Mouse (Mus musculus) cerebellum, postnatal 36 days (tissue): ENCODE results near the gene Ckmt1.
"Not testable (repeated sequence)": the region's sequence is repeated elsewhere in the genome, so short reads cannot be mapped to it uniquely, and the experiment has no call there.

Experiments
- DNase-seq, 2 experiments: peaks; one replicate each; pipeline ENCODE4 v3.0.0; 2021 to 2022; ENCODE audit warnings: mixed read lengths in 2 of 2

The Ckmt1 gene

DNA sequence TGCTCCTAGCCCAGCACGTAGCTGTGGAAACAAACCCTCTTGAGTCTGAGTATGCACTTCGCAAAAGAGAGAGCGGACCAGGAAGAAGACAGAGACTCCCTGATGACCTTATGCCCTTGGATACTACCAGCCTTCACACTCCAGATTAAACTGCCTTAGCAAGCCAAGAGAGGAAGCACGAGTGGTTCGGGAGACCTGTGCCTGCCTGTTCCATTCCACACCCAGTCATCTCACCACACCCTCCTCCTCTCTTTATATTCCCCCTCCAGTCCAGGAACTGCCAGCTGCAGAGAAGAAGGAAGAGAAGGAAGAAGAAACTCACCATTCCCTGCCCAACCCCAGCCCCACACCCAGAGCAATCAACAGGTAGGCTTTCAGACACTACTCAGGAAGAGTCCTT, at the start of gene Ckmt1:
Ckmt1 (plus strand) TSS at position 221 of the 400 bp plus-strand sequence.
- no peak for DNase-seq

DNA sequence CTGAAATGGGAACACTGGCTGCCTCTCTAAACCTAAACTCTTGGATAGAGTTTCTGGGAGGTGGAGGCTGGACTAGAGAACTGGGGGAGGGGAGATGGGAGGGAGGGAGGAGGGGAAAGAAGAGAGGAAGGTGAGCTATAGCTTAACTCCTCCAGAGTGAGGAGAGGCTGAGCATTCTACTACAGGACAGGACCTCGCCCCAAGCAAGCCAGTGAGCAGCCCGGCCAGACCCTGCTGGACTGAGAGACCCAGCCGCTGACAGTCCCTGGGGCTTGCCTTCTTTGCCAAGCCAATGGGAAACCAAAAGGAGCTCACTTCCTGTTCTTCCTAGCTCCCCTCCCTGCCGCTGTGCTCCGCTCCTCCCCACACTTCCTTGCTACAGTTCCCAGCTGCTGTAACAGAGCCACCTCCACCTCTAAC, 48.5 kb upstream of the Ckmt1 start:
- no peak for DNase-seq

DNA sequence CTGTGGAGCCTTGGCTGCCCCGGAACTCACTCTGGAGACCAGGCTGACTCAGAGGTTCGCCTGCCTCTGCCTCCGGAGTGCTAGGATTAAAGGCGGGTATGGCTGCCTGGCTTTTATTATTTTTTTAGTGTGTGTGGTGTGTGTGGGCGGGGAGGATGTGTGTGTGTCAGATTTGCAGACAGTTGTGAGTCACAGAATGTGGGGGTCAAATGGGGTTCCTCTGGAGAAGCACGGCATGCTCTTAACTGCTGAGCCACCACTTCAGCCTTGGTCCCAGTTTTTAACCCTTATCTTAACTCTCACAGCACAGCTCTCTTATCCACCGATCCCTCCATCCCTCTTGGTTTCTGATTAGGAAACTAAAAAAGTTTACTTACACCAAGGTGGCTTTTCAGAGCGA, 41.2 kb upstream of the Ckmt1 start:
- DNase-seq = no peak

DNA sequence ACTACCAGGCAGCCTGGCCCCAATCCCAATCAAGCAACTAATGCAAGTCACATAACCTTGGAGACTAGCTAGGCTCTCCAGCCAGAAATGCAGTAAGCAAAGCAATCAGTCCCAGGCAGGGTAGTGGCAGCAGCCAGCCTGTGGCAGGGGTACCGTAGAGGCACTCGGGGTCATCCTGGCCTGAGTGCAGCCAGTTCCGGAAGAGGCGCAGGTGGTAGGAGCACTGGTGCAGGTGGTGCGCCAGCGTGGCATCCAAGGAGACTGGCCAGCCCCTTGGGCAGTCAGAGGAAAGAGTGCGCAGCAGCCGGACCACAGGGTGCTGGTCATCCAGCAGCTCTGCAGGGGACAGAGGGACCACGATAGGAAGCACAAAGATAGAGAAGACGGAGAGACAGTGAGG, 34.5 kb upstream of the Ckmt1 start:
- DNase-seq = peak; percentile 80 to 82

DNA sequence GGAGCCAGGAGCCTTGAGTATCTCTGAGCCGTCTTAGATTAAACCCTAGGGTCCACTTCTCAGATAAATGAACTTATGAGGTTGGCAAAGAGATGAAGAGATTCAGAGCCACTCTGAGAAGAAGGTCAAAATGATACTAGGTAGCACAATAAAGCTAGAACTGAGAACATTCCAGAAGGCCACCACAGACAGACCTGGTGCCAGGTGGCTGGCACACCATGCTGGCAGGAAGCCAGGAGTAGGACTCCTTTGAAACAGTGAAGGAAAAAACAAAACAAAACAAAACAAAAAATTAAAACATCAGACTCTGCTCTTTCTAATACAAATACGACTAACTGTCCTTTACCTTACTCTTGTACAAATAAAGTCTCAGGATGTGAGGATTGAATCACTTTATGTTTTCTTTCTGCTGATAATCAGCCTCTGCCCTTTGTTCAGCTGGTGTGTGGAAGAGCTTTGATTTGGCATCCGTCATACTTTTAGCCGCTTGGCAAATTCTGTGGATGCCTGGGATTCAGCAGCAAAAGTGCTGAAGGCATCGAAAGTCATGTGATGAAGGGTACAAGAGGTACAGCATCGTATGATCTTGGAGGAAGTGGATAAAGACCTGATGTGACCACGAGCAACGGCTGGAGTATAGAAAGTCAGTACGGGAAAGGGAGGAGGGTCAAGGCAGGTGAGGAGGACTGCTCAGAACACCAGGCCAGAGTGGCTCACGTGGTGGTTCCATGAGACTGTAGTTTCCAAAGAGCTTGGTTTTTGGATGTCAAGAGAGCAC, 33.6 kb upstream of the Ckmt1 start:
- peak; percentile 87 for DNase-seq

DNA sequence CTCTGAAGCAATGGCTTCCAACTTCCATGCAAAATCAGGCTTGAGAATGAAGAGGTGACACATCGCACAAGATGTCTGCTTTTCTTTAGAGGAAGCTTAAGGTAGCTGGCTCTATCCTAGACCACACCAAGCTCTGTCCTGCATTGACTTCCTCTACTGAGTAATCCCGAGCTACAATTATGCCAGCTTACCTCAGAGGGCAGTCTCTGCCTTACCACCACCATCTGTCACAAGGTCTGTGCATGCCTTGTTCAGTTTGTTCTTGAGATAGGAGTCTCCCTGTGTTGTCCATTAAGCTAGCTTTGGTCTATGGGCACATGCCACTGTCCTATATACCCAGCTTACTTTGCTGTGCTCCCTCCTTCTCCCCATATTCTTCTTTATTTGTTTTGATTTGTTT, 28.0 kb upstream of the Ckmt1 start:
- peak; percentile 62 to 71 for DNase-seq

DNA sequence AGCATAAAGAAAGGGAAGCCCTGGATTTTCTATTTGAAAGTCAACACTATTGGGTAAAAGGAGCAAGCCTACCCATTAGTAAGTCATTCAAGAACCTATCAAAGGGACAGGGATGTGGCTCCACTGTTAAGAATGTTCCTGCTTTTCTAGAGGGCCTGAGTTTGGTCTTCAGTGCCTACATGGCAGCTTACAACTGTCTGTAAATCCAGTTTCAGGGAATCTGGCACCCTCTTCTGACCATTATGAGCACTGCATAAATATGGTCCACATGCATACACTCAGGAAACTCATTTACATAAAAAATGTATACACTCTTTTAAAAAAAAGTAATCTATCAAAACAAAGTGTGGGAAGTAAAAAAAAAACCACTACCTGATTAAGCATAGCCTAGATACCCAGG, 18.5 kb upstream of the Ckmt1 start:
- DNase-seq = no peak

DNA sequence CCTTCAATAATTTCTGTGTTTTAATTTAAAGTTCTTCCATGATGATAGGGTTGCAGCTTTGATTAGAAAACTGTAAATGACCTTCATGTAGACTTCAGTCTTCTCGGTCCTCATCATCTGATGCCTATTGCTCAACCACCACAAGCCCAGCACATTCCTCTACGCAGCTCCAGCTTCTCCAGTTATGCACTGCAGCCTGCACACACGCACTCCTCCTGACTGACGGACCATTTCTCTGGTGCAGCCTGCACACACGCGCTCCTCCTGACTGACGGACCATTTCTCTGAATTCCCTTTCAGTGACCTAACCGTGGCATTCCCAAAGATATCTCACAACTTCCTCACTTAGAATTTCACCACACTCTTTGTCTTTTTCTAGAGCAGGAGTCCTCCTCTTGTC, 4.4 kb upstream of the Ckmt1 start:
- no peak for DNase-seq

DNA sequence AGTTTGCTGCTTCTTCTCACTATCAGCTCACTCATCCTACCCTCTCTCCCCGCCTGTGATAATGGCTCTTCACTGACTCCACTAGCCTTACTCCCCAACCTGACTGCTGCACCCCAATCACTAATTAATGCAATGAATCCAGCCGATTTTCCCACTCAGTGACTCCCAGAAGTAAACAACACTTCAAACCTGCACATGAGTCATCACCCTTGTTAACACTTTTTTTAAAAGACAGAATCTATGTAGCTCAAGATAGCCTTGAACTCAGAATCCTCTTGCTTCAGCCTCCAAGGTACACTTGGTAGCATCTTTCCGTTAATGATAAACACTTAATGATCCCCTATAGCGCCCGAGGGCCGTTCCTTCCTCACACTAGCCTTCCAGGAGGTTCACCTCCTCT, 3.1 kb upstream of the Ckmt1 start:
- no peak for DNase-seq

DNA sequence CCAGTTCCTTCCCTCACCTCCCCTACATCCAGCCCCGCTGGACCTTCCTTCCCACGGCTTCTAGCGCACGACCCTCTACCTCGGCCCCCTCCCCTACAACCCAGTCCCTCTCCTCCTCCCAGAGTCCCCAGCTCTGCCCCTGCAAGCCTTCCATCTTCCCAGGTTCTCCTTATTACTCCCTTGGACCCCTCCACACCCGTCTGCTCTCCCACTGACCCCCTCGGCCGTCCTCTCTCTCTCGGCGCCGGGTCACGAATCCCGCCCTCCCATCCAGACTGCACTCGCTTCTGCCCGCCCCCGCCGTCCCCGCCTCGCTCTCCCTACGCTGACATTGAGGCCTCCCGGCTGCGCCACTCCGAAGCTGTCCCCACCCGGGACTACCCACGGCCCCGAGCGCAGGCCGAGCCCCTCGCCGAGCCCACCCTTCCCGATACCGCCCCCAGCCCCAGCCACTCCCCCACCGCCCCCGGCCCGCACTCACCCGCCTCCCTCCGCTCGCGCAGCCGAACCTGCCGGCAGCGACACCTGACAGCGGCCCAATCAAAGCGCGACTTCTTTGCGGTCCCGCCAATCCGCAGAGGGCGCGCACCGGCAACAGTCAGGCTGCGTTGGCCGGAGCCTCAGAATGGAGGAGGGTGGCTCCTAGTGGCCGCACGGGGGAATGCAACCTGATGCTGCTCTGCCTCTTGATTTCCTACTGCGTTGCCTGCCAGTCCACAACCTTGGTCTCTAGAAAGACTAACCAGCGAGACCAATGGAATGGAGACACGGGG, 2.5 kb upstream of the Ckmt1 start, which contains the start of gene Ppip5k1:
Ppip5k1 (minus strand) TSS at position 577 of the 773 bp plus-strand sequence.
- peak; percentile 99 for DNase-seq

DNA sequence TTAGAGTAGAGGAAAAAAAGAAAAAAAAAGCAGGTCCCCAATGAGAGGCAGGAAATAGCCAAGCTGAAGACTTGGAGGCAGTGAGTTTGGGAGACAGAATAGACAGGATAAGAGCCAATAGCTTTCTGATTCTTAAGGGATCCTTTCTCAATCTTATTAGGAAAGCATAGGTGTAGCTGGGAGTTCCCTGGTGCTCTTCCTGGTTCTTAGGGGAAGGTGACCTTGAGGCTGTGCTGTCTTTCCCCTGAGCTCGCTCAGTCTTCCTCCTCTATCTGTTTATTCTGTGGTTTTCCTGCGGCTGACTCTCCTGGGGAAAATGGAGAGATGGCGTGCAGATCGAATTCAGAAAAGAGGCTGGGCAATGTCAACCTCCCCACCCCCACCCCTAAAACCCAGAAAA, 447 bp downstream of the Ckmt1 start:
- no peak for DNase-seq

DNA sequence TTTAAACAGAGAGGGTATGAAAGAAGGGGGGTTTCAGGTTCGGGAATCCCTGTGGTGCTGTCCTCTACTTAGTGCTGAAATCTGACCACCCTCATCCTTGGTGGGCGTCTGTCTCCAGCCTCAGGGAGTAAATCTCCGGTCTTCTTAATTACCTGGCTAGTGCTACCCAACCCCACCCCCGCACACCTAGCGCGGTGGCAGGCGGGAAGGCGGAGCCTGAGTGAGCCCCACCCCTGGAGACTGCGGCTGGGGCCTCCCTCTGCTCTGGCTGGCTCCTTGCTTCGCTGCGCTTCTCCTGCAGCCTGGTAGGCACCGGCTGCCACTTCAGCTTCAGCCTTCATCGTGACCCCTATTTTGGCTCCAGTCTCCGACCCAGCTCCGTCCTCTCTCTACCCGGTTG, 867 bp downstream of the Ckmt1 start:
- DNase-seq = peak; percentile 92 to 94

DNA sequence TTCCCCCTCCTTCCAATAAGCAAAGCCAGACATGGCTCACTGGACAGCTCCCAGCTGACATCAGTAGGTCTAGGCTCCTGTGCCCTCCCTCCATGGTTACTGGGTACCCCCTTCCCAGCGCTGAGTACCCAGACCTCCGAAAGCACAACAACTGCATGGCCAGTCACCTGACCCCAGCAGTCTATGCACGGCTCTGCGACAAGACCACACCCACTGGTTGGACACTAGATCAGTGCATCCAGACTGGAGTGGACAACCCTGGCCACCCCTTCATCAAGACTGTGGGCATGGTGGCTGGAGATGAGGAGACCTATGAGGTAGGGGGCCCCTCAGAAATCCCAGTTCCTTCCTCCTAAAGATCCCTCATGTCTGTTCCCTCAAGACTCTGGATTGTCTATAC, 1.9 kb downstream of the Ckmt1 start:
- DNase-seq = peak in 1 of 2 experiments; percentile 20

DNA sequence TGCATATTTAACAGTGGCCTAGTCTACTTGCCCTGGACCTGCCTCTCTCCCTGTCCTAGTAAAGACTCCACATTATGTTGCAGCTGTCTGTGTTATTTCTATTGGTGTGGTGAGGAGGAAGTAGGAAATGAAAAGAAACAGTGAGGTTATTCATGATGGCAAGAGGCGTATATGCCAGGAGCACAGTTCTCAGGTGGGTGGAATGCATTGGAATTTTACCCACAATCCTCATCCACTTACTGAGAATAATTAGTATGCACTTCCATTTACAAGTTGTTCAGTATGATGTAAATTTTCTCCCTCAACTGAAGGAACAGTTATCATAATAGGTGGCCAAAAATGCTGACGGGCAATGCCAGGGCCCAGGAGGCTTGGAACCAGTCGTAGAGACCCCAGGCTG, 6.1 kb downstream of the Ckmt1 start:
- DNase-seq = no peak

DNA sequence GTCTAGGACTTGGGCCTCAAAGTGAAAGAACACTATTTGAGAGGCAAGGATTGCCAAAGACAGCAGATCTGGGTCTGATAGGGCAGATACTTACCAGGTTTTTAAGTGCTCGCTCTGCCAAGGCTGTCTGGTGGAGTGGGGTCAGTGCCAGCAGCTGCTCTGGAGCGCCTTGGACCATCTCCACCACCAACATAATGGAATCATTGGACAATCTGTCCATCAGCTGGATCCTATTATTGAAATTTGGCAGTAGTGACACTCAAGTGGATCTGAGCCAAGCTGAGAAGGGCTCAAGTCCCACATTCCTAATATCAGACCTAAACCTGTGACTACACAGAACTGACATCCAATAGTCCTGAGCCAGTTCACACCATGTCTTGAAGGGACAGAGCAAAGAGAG, 11.3 kb downstream of the Ckmt1 start:
- DNase-seq = peak in 1 of 2 experiments; percentile 42

DNA sequence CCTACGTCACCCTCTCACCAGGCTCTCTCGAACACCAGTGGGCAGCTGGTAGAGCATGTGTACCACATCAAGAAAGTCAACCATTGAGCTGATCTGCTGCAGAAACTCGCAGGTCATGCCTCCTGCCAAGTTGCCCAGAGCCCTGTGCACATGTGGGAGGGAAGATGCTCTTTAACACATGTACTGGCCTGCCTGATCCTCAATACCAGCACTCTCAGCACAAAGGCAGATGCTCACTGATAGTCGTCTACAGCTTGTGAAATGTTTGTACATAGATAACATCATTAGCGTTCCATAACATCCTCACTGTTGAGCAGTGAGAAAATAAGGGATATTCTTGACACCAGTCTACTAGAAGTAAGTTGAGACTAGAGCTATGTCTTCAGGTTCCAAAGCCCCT, 13.4 kb downstream of the Ckmt1 start:
- no peak for DNase-seq

DNA sequence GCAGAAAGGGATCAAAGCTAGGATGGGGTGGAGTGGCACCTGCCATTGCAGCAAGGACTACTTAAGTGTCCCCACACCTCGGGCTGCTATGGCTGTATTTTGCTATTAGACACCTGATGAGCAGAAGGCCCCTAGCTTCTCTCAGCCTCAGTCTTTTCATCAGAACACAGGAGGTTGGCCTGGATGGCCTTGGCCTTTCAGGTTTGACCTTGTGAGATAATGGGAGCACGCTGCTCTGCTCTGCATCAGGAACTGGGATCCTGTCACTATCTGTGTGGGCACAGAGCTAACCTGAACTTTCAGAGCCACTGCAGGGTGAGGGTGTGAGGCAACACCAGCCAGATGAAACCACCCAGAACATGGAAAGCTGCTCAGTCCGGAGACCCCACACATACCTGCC, 14.8 kb downstream of the Ckmt1 start:
- DNase-seq = no peak

DNA sequence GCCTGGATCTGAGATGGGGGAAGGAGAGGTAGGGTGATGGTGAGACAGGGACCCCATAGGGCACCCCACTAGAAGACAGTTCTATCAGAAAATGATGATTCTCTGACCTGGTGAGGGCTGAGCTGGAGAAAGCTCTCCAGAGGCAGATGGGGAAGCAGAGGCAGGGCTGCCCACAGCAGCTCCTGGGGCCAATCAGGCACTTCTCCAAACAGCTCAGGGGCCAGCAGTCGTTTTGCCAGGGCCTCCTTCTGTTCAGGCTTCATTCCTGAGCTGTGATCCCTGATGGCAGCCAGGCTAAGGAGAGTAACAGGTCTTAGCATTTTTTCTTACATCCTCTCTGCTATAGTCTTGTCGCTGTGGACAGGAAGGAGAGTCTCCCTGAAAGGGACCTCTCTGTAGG, 17.3 kb downstream of the Ckmt1 start:
- DNase-seq = no peak

DNA sequence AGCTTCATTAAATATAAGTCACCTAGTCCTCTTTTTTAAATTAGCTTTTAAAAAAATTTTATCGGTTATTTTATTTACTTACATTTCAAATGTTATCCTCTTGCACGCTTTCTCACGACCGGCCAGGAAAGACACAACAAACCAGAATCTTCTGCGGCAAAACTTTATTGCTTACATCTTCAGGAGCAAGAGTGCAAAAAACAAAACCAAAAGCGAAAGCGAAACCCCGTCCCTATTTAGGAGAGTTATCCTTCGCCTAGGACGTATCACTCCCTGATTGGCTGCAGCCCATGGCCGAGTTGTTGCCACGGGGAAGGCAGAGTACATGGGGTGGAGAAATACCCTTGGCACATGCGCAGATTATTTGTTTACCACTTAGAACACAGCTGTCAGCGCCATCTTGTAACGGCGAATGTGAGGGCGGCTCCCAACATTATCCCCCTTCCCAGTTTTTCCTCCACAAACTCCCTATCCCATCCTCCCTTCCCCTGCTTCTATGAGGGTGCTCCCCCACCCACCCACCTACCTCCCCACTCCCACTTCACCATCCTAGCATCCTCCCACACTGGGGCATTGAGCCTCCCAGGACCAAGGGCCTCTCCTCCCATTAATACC, 29.6 kb downstream of the Ckmt1 start, which contains the start of gene Strc:
Strc (minus strand) TSS at position 208 of the 615 bp plus-strand sequence.
- not testable (repeated sequence) for DNase-seq

DNA sequence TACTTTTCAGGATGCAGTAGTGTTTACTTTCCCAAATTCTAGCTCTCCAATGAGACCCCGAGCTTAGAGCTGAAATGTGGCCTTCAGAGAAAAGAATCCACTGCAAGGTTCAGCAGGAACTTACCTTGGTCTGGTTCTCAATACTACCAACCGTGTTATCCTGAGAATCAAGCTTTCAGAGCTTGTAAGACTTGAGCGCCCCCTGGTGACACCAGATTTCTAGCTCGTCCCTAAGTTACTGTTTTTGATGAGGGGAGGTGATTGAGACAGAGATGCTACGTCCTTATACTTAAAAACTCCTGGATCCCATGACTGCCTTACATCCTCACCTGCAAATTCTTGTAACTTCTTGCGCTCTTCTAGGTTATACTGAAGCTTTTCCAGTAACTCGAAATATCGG, 39.1 kb downstream of the Ckmt1 start:
- peak; percentile 91 to 93 for DNase-seq

DNA sequence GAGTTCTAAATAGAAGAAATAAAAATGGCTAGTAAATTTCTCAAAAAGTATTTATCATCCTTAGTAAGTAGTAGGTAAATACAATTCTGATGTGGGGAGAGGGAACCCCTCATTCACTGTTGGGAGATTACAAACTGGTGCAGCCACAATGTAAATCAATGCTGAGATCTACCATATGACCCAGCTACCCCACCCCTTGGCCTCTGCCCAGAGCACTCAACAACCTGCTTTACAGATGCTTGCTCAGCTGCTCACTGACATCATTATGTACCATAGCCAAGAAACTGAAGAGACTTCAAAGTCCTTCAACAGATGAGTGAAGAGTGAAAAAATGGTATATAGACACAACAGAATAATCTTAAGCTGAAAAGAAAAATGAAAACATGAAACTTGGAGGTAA, 45.8 kb downstream of the Ckmt1 start:
- DNase-seq = no peak

DNA sequence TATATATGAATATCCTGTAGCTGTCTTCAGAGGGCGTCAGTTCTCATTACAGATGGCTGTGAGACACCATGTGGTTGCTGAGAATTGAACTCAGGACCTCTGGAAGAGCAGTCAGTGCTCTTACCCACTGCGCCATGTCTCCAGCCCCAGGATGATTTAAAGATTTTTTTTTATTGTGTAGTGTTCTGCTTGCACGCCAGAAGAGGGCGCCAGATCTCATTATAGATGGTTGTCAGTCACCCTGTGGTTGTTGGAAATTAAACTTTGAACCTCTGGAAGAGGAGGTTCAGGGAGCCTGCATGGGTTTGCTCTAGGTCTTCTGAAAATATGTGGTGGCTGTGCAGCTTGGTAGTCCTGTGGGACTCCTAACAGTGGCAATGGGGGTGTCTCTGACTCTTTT, 50.6 kb downstream of the Ckmt1 start:
- peak; percentile 20 to 30 for DNase-seq

DNA sequence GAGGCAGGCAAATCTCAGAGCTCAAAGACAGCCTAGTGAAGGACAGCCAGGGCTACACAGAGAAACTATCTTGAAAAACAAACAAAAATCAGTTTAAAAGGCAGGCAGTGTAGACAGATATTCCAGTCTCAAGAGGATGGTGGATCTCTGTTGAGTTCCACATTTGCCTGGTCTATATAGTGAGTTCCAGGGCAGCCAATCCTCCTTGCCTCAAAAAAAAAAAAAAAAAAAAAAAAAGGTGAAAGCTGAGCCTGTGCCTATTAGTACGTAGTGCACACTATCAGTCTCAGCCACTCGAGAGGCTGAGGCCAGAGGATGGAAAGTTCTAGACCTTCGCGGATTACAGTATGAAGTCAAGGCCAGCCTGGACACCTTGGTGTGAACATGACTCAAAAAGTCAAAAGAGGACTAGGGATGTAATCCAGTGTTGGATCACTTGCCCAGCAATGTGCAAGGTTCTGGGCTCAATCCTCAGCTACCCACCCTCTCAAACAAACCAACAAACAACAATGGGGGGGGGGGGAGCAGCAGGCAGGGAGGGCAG, 55.4 kb downstream of the Ckmt1 start:
- no peak for DNase-seq
